Mouse (Mus musculus) testis, adult 2 months (tissue): Measurements from ENCODE around the gene Farp1.

Experiments
- CTCF ChIP-seq: fragments of 200-500 bp; IDR thresholded peaks from 2 replicates; pipeline ENCODE4 v1.5.1; 2012; ENCODE audit warnings: low read depth, mild to moderate bottlenecking, inconsistent platforms, low read length, moderate library complexity; ENCODE audit not compliant: control insufficient read depth, insufficient read depth, insufficient replicate concordance
- POLR2A ChIP-seq: fragments of 200-500 bp; IDR thresholded peaks from 2 replicates; pipeline ENCODE4 v1.6.1; 2012; ENCODE audit warnings: low read depth, mild to moderate bottlenecking, inconsistent platforms, low read length, moderate library complexity; ENCODE audit not compliant: control insufficient read depth

DNA sequence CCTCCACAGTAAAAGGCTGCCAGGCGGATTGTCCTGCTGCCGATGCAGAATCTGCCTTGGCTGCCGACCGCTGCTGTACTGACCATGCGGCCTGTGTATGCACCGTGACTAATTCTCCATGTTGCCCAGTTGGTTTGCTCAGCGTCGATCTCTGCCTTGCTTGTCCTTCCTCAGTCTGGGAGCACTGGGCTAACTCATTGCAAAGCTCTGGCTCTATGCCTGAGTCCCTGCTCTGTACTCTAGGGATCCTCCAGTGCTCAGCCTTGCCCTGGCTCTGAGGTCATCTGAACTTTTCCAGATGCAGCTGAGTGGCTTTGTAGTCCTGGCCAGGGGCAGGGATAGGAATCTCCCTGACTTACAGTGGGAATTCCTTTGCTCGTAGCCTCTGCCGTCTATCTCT is 24.3 kb downstream of the Farp1 start:
- no peak for TF ChIP-seq CTCF
- TF ChIP-seq POLR2A, result no peak
